Mouse (Mus musculus) adrenal gland, postnatal 4 days (tissue): ENCODE results near the gene Atf6b. TPM values are rescaled to one million over a fixed set of nuclear protein-coding genes. Genes with fewer than 3 reads are reported as not detected.

Source experiments
- DNase-seq, 2 experiments: peaks; one replicate each; pipeline ENCODE4 v3.0.0; 2021 to 2022; ENCODE audit warnings: low spot score in 2 of 2, mixed read lengths in 2 of 2
- long read RNA-seq, 2 experiments: library from polyadenylated mRNA; stranded (forward); transcript quantifications; one replicate each; pipeline ENCODE4 v2.0.0; 2021
- total RNA-seq, 2 experiments: library from RNA; stranded (reverse); gene quantifications; 2 replicates each; pipeline ENCODE4 v1.2.3; 2021

The Atf6b gene
- total RNA-seq: 10 to 100 TPM; 48.1 to 52.3 TPM
- long read RNA-seq, experiment 1, transcript Atf6b-201 (18 exons, 2,566 nt): major isoform, 65 of 97 reads
- long read RNA-seq, experiment 1, partial matches to known transcripts: 8 of 97 reads
- long read RNA-seq, experiment 1, other reads (novel, unspliced or antisense): 24 of 97 reads
- long read RNA-seq, experiment 2, transcript Atf6b-201 (18 exons, 2,566 nt): major isoform, 42 of 109 reads
- long read RNA-seq, experiment 2, partial matches to known transcripts: 38 of 109 reads
- long read RNA-seq, experiment 2, other reads (novel, unspliced or antisense): 29 of 109 reads

DNA sequence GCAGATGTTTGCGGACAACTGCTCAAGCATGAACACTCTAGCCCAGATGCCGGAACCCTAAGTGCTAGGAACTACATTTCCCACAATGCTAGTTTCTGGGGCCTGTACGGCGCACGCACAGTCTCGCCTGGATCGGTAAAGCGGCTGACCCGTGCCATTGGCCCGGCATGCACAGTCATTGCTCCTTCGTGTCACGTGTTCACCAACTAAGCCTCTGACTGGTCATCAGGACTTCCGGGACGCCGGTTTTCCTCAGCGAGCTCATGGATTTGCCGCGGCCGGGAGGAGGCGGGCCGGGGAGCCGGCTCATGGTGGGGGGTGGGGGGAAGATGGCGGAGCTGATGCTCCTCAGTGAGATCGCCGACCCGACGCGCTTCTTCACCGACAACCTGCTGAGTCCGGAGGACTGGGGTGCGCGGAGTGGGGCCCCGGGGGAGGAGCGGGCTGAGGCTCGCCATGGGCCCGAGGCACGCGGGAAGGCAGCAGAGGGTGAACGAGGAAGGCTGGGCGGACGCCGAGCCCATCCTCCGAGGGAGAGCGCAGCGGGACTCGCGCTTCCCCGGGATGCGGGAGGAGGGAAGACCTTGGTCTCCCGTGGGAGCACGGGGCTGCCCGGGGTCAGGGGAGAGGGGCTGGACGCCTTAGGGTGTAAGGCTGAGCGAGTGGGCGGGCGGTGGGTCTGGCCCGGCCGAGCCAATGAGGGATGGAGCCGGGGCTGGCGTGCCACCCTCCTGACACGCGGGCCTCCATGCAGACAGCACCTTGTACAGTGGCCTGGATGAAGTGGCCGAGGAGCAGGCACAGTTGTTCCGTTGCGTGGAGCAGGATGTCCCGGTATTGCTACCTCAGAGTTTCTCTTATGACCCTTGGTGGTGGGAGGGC lies at the start of gene Atf6b:
TSS of gene Atf6b (plus strand) at position 241 of the 882 bp plus-strand sequence.
- peak; percentile 71 to 88 for DNase-seq

DNA sequence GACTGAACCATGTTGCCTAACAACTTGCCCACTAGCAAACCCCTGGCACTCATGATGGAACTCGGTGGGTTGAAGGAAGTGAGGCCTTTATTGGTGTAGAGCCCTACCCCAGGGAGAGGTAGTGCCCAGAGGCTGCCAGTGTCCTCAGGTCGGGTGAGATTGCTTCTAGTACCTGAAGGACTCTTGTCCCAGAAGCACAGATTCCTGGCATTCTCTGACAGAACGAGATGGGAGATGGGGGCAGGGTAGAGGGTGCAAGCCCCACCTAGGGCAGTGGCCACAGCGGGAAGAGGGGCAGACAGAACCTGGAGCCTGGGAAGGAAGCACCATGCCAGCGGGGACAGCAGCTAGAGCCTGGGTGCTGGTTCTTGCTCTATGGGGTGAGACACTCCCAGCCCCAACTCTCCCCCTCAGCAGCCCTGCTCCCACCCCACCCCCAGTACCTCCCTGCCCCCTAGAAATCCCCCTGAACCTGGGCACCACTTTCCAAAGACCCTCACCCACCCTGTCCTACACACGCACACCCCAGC lies 49.3 kb upstream of the Atf6b start, which contains the start of gene Ager:
TSS of gene Ager (plus strand) at position 297 of the 530 bp plus-strand sequence.
- DNase-seq: no peak

DNA sequence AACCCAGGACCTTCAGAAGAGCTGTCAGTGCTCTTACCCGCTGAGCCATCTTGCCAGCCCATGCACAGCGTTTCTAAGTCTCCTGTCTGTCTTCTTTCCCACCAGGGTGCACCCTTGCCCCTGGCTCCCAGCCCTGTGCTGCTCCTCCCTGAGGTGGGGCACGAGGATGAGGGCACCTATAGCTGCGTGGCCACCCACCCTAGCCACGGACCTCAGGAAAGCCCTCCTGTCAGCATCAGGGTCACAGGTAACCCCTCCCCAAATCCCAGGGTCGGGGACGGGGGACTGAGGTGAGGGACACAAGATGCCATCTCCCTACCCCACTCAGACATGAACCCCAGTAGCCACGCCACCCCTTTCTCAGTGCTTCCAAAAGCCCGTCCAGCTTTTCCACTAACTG lies 47.1 kb upstream of the Atf6b start:
- DNase-seq: no peak

DNA sequence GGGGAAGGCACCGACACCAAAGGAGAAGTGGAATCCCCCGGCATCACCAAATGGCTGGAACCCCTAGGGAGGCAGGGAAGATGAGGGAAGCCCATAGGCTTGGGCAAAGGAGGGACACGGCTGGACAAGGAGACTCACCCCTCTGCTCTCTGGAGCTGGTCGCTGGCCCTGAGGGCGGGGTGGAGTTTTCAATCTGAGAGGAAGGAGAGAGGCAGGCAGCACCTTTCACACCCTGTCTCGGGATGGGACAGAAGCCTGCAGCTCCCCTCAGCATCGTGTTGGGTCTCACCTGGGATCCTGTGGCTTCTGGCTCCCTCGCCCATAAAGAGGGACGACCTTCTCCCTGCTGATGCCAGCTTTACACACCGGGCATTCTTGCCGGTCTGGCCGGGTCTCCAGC lies 45.1 kb upstream of the Atf6b start:
- no peak for DNase-seq

DNA sequence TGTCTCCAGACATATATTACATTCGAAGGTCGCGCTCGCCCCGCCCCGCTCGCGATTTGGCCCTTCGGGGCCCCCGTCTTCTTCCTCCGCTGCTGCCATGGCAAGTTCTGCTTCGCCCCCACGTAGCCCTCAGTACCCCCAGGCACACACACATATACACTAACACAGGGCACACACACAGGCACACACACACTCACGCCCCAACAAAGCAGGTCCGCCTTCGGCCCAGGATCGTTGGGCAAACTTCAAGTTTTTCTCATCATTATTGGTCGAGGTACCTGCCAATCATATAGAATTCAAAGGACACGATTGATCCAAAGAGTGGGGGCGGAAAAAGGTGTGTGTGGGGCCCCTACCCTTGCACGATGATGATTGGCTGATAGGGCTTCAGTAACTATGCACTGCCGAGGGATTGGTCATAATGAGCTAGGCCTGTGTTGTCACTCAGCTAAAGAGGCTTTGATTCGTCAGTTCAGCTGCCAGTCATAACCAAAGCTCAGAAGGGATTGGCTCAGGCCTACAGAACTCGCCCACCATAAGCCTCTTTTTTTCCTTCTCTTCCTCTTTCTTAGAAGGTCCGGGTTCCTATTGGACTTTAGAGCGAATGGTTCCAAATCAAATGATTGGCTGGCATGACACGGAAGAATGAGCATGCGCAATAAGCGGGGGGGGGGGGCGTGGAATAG lies 43.4 kb upstream of the Atf6b start, which contains the start of gene Rnf5:
TSS of gene Rnf5 (minus strand) at position 316 of the 686 bp plus-strand sequence.
- DNase-seq: peak; percentile 79 to 91

DNA sequence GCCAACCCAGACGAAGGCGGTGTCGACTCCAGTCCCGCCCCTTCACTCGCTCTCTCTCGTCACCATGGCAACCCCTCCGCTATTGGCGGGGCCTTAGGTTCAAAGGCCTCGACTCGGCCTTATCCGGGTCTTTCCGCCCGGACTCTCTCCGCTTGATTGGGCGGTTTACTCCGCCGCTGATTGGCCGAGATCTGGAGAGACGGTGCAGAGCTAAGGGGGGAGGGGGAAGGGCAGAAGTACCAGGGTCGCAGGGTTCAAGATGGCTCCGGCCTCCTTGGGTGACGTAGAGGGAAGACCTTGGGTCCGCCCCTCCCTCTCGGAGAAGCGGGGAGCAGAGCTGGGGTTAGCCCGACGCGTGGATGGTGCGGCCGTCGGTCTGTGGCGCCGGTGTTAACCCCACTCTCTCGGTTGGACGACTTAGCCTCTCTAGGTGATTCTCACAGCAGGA lies 42.9 kb upstream of the Atf6b start, which contains the start of gene Agpat1:
TSS of gene Agpat1 (plus strand) at position 202 of the 448 bp plus-strand sequence.
- DNase-seq: peak; percentile 94 to 99

DNA sequence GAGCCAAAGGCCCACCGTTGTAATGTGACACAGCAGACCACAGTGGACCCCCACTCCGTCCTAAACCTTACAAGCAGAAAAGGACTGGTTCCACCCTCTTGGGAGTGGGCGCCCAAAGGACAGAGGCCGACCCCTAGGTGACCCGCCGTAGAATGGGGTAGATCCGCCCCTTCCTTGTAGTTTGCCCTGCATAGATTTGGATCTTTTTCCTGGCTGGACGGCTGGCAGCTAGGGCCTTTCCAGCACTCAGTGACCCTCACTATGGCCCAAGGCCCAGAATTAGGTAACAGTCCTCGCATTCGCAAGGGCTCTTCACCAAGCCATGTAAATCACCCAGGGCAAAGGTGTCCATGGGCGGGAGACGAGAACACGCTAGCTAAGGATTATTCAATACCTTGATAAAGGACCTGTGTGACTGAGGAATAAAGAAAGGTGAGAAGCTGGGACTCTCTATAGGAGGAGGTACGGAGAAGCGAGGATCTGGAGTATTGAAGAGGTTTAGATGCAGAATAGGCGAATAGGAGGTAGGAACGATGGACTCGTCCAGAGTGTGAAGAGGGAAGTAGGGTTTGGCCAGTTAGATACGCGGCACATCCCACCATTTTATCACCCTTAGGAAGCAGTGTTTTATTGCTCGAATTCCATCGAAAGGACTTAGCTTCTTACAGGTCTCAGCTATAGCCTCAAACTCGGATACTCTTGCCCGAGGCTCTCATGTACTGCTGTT lies 42.3 kb upstream of the Atf6b start:
- peak in 1 of 2 experiments; percentile 33 for DNase-seq

DNA sequence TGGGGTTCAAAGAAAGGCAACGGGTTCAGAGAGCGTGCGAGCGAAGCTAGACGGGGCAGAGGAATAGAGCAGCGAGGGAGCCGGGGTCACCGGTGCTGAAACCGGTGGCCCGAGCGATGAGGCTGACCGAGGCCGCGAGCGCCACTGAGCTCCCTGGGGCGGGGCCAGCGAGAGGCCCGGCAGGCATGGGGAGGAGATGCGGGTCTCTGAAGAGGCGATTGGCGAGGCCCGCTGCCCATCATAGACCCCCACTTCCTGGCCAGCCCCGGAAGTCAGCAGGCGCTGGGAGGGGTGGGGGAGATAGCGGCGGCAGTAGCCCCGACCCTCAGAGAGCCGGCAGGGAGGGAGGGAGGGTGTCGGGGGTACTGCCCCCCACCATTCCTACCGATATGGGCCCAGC lies 41.3 kb upstream of the Atf6b start:
- peak; percentile 88 to 94 for DNase-seq

DNA sequence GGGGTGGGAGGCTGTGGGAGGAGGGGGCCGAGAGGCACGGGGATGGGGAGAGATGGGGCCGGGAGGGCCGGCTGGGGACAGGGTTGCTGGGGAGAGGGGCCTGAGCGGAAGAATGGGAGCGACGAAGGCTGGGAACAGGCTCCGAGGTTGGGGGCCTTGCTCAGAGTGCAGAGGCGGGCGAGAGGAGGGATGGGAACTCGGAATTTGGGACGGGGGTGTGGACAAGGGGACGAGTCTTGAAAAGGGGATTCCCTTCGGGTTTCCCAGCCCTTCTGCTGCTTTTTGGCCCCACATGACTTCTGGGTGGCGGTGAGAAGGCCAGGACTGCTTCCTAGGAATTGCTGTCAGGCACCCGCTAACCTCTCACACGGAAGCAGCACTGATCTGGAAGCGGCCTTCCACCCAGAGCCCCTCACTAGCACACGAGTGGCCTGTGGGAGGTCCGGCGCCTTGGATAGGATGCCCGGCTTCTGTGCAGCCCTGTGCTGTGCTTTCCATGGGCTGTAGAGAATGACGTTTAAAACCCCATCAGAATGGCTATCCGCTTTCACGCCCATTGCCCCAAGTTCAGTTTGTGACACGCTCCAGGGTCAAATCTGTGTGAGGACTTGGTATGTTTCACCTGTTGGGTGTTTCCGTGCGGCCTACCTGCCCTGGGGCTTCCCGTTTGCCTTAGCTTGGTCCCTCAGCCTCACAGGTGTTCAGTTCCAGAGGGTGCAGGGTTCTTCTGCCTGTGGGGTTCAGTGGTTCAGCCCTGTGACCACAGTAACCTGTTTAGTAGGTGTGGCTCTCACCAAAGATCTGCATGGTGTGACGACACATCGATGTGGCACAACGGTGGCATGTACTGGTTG lies 40.5 kb upstream of the Atf6b start:
- no peak for DNase-seq

DNA sequence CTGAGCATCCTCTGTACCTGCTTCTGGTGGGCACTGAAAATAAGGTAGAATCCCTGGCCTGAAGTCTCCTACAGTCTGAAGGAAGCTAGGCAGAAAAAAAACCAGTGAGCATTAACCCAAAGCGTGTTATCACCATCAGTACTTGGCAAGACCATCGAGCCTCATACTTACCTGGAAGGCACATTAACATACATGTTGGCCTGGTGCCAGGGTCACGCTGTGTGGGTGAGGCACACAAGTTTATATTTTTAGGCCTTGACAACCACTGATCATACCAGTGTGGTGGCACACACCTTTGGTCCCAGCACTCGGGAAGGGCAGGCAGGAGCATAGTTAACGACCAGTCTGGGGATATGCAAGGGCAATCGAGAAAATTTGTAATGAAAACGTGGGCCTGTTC lies 38.9 kb upstream of the Atf6b start:
- no peak for DNase-seq

DNA sequence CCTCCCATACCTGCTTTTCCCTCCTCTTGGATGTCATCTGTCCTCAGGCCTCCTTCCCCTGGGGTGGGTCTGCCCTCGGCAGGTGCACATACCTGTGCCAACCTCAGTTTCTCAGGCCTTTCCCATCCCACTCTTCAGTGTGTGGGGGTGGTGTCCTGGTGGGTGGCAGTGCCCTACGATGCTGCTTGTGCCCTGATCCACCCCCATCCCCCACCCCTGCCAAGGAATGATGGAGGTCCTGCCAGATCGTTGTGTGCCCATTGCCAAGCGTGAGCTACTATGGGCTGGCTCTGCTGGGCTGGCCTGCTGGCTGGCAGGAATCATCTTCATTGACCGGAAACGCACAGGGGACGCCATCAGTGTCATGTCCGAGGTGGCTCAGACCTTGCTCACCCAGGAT lies 35.9 kb upstream of the Atf6b start:
- DNase-seq: no peak

DNA sequence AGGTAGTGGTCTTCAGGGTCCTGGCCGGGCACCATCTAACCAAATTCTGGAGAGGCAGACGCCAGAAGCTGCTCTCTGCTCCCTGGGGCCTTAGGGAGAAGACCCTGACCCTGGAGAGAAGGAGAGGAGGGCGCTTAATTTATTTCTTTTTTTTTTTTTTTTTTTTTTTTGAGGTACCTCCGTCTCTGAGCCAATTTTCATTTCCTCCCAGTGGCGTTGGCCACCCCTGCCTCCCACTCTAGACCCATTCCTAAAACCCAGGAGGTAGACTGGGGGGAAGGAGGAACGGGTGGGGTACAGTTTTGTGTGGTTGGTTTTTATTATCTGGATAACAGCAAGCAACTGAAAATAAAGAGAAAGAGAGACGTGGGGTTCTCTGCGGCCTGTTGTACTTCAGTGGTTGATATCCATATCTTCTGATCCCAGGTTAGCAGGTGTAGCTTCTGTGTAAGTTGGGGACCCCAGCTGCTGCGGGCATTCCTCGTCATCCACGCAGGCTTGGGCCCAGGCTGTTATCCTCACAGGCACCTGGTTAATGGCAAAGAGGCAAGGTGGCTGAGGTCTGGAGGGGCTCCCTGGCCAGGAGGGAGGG lies 33.8 kb upstream of the Atf6b start:
- DNase-seq: no peak

DNA sequence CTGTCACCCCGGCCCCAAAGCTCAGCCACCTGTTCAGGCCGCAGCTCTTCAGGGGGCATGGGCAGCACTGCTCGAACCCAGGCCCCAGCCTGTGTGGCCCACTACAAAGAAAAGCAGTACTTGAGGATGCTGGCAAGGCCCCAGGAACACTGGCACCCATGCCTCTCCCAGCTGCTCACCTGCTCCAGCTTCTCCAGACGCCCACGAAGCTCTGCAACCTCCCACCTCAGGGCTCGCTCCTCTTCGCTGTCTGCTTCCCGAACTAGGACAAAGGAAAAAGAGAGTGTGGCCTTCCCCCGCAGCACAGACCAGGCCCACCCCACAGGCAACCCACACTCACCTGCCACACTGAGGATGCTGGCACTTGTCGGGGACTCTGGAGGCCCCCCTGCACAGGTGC lies 33.1 kb upstream of the Atf6b start:
- no peak for DNase-seq

DNA sequence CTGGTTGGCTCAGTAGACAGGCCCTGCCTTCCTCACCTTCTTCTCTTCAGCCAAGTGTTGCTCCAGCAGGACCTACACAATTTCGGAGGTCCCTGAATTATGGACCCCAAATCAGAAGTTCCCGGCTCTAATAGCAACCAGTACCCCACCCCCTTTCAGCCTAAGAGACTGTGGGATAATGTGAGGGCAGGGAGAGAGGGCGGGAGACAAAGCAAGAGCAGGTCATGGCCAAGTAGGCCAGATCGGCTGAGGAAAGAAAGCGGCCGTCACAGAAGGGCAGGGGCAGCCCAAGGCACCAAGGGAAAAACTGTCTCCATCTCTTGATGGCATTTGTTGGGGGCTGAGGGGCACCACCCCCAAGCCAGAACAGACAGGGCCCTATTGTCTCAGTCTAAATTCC lies 31.1 kb upstream of the Atf6b start, which contains the start of gene Egfl8:
TSS of gene Egfl8 (minus strand) at position 101 of the 400 bp plus-strand sequence.
- no peak for DNase-seq

DNA sequence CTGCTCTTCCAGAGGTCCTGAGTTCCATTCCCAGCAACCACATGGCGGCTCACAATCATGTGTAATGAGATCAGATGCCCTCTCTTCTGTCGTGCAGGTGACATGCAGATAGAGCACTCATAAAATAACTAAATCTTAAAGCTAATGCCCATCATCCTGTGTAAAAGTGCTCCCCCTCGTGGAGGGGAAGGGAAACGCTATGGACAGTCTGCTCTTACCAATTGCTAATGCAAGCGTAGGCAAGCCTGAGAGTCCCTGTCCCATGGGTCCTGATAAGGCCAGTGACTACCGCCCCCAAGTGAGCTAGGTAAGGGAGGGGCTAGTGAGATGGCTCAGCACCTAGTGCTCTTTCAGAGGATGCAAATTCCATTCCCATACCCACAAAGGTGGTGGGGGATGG lies 27.9 kb upstream of the Atf6b start:
- peak in 1 of 2 experiments; percentile 52 for DNase-seq

DNA sequence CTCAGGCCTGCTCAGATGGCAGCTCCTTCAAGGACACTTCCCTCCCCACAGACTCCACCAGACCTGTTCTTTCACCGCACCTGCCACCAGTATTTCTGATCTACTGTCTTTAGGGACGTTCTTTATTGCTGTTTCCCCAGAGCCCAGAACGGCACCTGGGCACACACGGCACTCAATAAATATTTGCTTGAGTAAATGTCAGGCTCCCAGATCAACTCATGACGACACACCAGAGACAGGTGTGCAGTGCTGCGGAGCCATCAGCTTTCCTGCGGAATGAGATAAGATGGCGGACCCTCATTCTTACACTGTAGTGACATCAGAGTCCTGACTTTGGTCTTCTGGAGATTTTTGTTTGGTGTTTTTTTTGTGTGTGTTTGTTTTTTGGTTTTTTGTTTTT lies 25.9 kb upstream of the Atf6b start:
- DNase-seq: no peak

DNA sequence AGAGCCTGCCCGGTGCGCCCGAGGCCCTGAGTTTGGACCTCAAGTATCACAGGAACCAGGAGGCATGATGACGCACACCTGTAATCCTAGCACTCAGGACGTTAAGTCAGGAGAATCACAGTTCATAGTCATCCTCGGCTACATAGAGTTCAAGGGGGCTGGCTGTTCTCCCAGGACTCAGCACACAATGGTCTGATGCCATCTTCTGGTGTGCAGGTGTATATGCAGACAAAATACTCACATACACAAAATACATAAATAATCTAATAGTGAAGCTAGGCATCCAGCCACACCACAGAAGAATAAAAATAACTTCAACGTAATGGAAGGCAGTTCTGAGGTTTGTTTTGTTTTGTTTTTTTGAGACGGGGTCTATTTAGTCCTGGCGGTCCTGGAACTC lies 23.8 kb upstream of the Atf6b start:
- no peak for DNase-seq

DNA sequence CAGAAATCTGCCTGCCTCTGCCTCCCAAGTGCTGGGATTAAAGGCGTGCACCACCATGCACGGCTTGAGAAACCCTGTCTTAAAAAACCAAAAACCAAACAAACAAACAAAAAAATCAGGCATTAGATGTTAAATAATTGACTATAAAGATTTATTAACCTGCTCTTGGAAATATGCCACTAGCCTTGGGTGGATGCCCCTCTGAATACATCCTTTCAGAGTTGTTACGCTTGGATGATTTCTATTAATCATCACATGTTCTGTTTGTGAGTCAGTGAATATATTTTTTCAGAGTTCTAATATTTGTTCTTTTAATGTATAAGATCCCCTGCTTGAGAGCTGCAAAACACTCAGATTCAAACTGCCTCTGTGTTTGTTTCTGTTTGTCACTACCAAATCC lies 22.0 kb upstream of the Atf6b start:
- DNase-seq: no peak
